Mouse (Mus musculus): Measurements from ENCODE around the gene Tmem237.

The Tmem237 gene

DNA sequence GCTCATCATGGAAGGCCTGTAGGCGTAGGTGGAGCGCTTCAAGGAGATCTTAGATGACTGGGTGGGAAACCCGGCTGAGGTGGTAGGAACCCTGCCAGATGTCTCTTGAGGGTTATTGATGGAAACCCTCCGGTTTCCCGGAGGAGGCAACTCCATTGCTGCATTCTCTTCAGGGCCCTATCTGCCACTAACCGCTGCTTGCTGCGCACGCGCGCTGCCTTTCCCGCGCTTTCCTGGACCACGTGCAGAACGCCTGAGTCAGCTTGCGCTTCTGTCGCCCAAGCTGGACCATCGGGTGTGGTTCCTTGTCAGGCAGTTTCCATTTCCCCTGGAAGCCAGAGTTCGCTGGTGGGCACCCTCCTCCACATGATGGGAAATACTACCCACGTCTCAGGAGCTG is 25.5 kb downstream of the Tmem237 start, which contains the start of gene C2cd6:
TSS of gene C2cd6 (minus strand) at position 196 of the 400 bp plus-strand sequence.
- no peak for DNase-seq

- peak; percentile 19 to 24 for DNase-seq
Observed at GRCm38 (mm10) chr1:59070867-59071266, 49.3 kb downstream of the Tmem237 start.

DNA sequence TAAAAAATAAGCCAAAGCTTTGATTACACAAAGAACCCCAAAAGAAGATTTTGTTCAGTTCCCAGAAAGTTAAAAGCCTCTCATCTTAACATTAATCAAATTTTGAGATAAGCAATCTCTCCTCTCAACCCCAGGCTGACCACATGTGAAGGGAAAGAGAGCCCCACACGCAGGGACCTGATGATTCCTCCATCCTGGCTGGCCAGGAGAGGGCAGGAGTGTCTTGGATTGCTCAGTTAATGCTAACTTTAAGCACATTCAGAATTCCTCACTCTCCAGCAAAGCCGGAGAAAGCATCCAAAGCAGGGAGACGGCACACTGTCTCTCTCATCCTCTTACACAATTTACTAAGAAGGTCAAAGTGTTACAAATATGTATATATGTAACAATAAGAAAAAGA is 52.2 kb downstream of the Tmem237 start:
- DNase-seq, result no peak

DNA sequence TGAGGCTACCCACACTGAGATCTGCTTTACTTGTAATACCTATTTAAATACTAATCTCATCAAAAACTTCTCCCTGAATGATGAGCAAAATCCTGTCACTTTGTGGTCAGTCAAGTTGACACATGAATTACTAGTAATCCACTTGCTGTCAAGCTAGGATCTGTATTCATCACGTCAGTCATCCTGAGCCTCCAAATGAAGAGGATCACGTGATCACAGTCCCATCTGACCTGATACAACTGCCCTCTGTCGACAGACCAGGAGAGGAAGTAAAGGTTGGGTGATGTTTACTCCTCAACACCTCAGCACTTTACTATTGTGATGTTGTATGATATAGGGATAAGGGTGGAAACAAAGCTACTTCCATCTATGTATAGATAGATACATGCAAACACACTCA is 56.5 kb downstream of the Tmem237 start:
- no peak for DNase-seq

DNA sequence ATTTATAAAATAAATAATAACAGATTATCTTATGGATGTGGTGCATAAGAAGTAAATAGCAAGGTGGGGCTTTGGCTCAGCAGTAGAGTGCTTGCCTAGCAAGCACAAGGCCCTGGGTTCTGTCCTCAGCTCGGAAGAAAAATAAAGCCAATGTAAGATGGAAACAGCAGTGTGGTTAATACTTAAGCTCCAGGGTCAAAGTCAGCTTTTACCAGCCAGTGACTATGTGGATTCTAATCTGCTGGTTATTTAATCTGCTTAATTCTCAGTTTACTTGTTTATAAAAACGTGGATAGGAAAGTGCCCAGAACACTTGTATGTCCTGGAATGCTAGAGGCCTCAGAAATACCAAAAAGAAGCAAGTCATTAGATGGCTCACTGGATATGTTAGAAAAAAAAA is 63.3 kb downstream of the Tmem237 start:
- no peak for DNase-seq

GRCm38 (mm10) chr1:59051306-59051705 is 68.9 kb downstream of the Tmem237 start:
- no peak for DNase-seq

Measured in B cell, adult 2 months (primary cell).